Mouse (Mus musculus): ENCODE measurements around the gene Yes1. TPM values are rescaled to one million over a fixed set of nuclear protein-coding genes. Genes with fewer than 3 reads are reported as not detected.
"Not testable (repeated sequence)": the region's sequence is repeated elsewhere in the genome, so short reads cannot be mapped to it uniquely, and the experiment has no call there.

Gene Yes1
- polyA plus RNA-seq, 1 experiment from 2014 or later: 23.8 TPM

- WGBS: under 1% methylated on average over 55 of the region's 55 CpGs
- Histone ChIP-seq H3K27ac (peak overlapping the region; percentile 87), H3K4me1 (replicated peaks) (peaks cover 7% of the 10 kb centered on the region), H3K9me3 (no peaks in the 10 kb centered on the region), H3K4me3 (peak overlapping the region; percentile 66), H3K27me3 (ENCODE audit: insufficient read depth, poor library complexity, severe bottlenecking) (no peaks in the 10 kb centered on the region), H3K36me3 (no peaks in the 10 kb centered on the region)
- DNase-seq (ENCODE audit: low spot score): peak; percentile 93
Observed at GRCm38 (mm10) chr5:32713703-32714467, 102.9 kb downstream of the Yes1 start.

GRCm38 (mm10) chr5:32717726-32718125, 106.8 kb downstream of the Yes1 start:
- H3K36me3 ChIP-seq: no peaks in the 10 kb centered on the region
- no peaks in the 10 kb centered on the region for H3K9me3 ChIP-seq
- no peak overlapping the region for H3K4me3 ChIP-seq
- 60% methylated on average over 1 of the region's 1 CpGs for WGBS
- no peak for DNase-seq (ENCODE audit: low spot score)
- H3K27me3 ChIP-seq (ENCODE audit: insufficient read depth, poor library complexity, severe bottlenecking): no peaks in the 10 kb centered on the region
- H3K4me1 ChIP-seq (replicated peaks): peaks cover 14% of the 10 kb centered on the region
- no peak overlapping the region for H3K27ac ChIP-seq

- Histone ChIP-seq H3K27ac (no peak overlapping the region), H3K4me1 (replicated peaks) (0 out of 2 replicates have a peak, but pooled peaks cover 7% of the 10 kb centered on the region), H3K4me3 (no peak overlapping the region), H3K9me3 (no peaks in the 10 kb centered on the region), H3K36me3 (no peaks in the 10 kb centered on the region), H3K27me3 (ENCODE audit: insufficient read depth, poor library complexity, severe bottlenecking) (no peaks in the 10 kb centered on the region)
- DNase-seq (ENCODE audit: low spot score): no peak
- WGBS: 59% methylated on average over 6 of the region's 6 CpGs
Observed at GRCm38 (mm10) chr5:32718916-32719315, 107.9 kb downstream of the Yes1 start.

GRCm38 (mm10) chr5:32720416-32720815, 109.4 kb downstream of the Yes1 start:
- Histone ChIP-seq H3K4me3 (no peak overlapping the region), H3K9me3 (peaks cover 2% of the 10 kb centered on the region), H3K4me1 (replicated peaks) (0 out of 2 replicates have a peak, but pooled peaks cover 7% of the 10 kb centered on the region), H3K27ac (no peak overlapping the region), H3K36me3 (no peaks in the 10 kb centered on the region), H3K27me3 (ENCODE audit: insufficient read depth, poor library complexity, severe bottlenecking) (no peaks in the 10 kb centered on the region)
- DNase-seq (ENCODE audit: low spot score): no peak
- WGBS: 85% methylated on average over 9 of the region's 9 CpGs

- peaks cover 3% of the 10 kb centered on the region for H3K9me3 ChIP-seq
- H3K36me3 ChIP-seq: no peaks in the 10 kb centered on the region
- H3K4me3 ChIP-seq: no peak overlapping the region
- WGBS: 75% methylated on average over 3 of the region's 3 CpGs
- no peaks in the 10 kb centered on the region for H3K27me3 ChIP-seq (ENCODE audit: insufficient read depth, poor library complexity, severe bottlenecking)
- H3K4me1 ChIP-seq (replicated peaks): 0 out of 2 replicates have a peak, but pooled peaks cover 7% of the 10 kb centered on the region
- no peak for DNase-seq (ENCODE audit: low spot score)
- no peak overlapping the region for H3K27ac ChIP-seq
Observed at GRCm38 (mm10) chr5:32721316-32721715, 110.3 kb downstream of the Yes1 start.

- no peak for DNase-seq (ENCODE audit: low spot score)
- no peaks in the 10 kb centered on the region for H3K36me3 ChIP-seq
- no peaks in the 10 kb centered on the region for H3K27me3 ChIP-seq (ENCODE audit: insufficient read depth, poor library complexity, severe bottlenecking)
- H3K4me1 ChIP-seq (replicated peaks): 0 out of 2 replicates have a peak, but pooled peaks cover 7% of the 10 kb centered on the region
- 68% methylated on average over 7 of the region's 7 CpGs for WGBS
- H3K27ac ChIP-seq: no peak overlapping the region
- no peak overlapping the region for H3K4me3 ChIP-seq
- peaks cover 3% of the 10 kb centered on the region for H3K9me3 ChIP-seq
Observed at GRCm38 (mm10) chr5:32722263-32722662, 111.3 kb downstream of the Yes1 start.

GRCm38 (mm10) chr5:32722711-32723110, 111.7 kb downstream of the Yes1 start:
- not testable (repeated sequence) for H3K9me3 ChIP-seq; H3K4me1 ChIP-seq (replicated peaks); H3K27ac ChIP-seq; H3K36me3 ChIP-seq; H3K4me3 ChIP-seq; H3K27me3 ChIP-seq (ENCODE audit: insufficient read depth, poor library complexity, severe bottlenecking); DNase-seq (ENCODE audit: low spot score)
- WGBS: 87% methylated on average over 8 of the region's 8 CpGs

- H3K9me3 ChIP-seq: peaks cover 3% of the 10 kb centered on the region
- no peaks in the 10 kb centered on the region for H3K36me3 ChIP-seq
- WGBS: 88% methylated on average over 7 of the region's 7 CpGs
- H3K27me3 ChIP-seq (ENCODE audit: insufficient read depth, poor library complexity, severe bottlenecking): no peaks in the 10 kb centered on the region
- H3K27ac ChIP-seq: no peak overlapping the region
- DNase-seq (ENCODE audit: low spot score): no peak
- no peak overlapping the region for H3K4me3 ChIP-seq
- H3K4me1 ChIP-seq (replicated peaks): 0 out of 2 replicates have a peak, but pooled peaks cover 13% of the 10 kb centered on the region
Observed at GRCm38 (mm10) chr5:32723981-32724380, 113.0 kb downstream of the Yes1 start.

- 0 out of 2 replicates have a peak, but pooled peaks cover 11% of the 10 kb centered on the region for H3K4me1 ChIP-seq (replicated peaks)
- H3K27me3 ChIP-seq (ENCODE audit: insufficient read depth, poor library complexity, severe bottlenecking); H3K36me3 ChIP-seq; H3K4me3 ChIP-seq; H3K9me3 ChIP-seq; H3K27ac ChIP-seq; DNase-seq (ENCODE audit: low spot score): not testable (repeated sequence)
- WGBS: 78% methylated on average over 3 of the region's 3 CpGs
Observed at GRCm38 (mm10) chr5:32725397-32725796, 114.4 kb downstream of the Yes1 start.

GRCm38 (mm10) chr5:32728300-32728699, 117.3 kb downstream of the Yes1 start:
- 86% methylated on average over 7 of the region's 7 CpGs for WGBS
- peaks cover 5% of the 10 kb centered on the region; the same call in 1 of the 2 replicates for H3K36me3 ChIP-seq
- H3K27ac ChIP-seq: no peak overlapping the region
- peaks cover 3% of the 10 kb centered on the region for H3K9me3 ChIP-seq
- DNase-seq (ENCODE audit: low spot score): no peak
- no peaks in the 10 kb centered on the region for H3K27me3 ChIP-seq (ENCODE audit: insufficient read depth, poor library complexity, severe bottlenecking)
- no peak overlapping the region for H3K4me3 ChIP-seq
- 0 out of 2 replicates have a peak, but pooled peaks cover 6% of the 10 kb centered on the region for H3K4me1 ChIP-seq (replicated peaks)

- Histone ChIP-seq H3K27me3 (ENCODE audit: insufficient read depth, poor library complexity, severe bottlenecking) (no peaks in the 10 kb centered on the region), H3K4me1 (replicated peaks) (0 out of 2 replicates have a peak, but pooled peaks cover 6% of the 10 kb centered on the region), H3K9me3 (peaks cover 5% of the 10 kb centered on the region), H3K36me3 (peaks cover 11% of the 10 kb centered on the region), H3K27ac (no peak overlapping the region), H3K4me3 (no peak overlapping the region)
- no peak for DNase-seq (ENCODE audit: low spot score)
- WGBS: 84% methylated on average over 8 of the region's 8 CpGs
Observed at GRCm38 (mm10) chr5:32728851-32729250, 117.9 kb downstream of the Yes1 start.

GRCm38 (mm10) chr5:32733892-32734291, 122.9 kb downstream of the Yes1 start:
- WGBS: 95% methylated on average over 6 of the region's 6 CpGs
- H3K9me3 ChIP-seq; H3K4me3 ChIP-seq; H3K27me3 ChIP-seq (ENCODE audit: insufficient read depth, poor library complexity, severe bottlenecking); H3K27ac ChIP-seq; DNase-seq (ENCODE audit: low spot score); H3K4me1 ChIP-seq (replicated peaks): not testable (repeated sequence)
- peaks cover 55% of the 10 kb centered on the region for H3K36me3 ChIP-seq

- no peak overlapping the region for H3K4me3 ChIP-seq
- H3K4me1 ChIP-seq (replicated peaks): no peaks in the 10 kb centered on the region
- no peak overlapping the region for H3K27ac ChIP-seq
- no peaks in the 10 kb centered on the region for H3K27me3 ChIP-seq (ENCODE audit: insufficient read depth, poor library complexity, severe bottlenecking)
- WGBS: 93% methylated on average over 6 of the region's 6 CpGs
- peaks cover 53% of the 10 kb centered on the region for H3K36me3 ChIP-seq
- no peak for DNase-seq (ENCODE audit: low spot score)
- 0 out of 2 replicates have a peak, but pooled peaks cover 3% of the 10 kb centered on the region for H3K9me3 ChIP-seq
Observed at GRCm38 (mm10) chr5:32735779-32736178, 124.8 kb downstream of the Yes1 start.
